Mouse (Mus musculus) central nervous system, embryonic 11.5 days (tissue): ENCODE results near the gene Hist1h4d. TPM values are rescaled to one million over a fixed set of nuclear protein-coding genes. Genes with fewer than 3 reads are reported as not detected.

ENCODE experiments used
- polyA plus RNA-seq: library from polyadenylated mRNA; depleted of rRNA; stranded (reverse); fragments of >200 nt; gene quantifications from 2 replicates; pipeline ENCODE4 v1.2.3, GENCODE M21; 2012; rRNA removed

The Hist1h4d gene
- polyA plus RNA-seq: 10.3 and 11.7 TPM in 2 replicates

DNA sequence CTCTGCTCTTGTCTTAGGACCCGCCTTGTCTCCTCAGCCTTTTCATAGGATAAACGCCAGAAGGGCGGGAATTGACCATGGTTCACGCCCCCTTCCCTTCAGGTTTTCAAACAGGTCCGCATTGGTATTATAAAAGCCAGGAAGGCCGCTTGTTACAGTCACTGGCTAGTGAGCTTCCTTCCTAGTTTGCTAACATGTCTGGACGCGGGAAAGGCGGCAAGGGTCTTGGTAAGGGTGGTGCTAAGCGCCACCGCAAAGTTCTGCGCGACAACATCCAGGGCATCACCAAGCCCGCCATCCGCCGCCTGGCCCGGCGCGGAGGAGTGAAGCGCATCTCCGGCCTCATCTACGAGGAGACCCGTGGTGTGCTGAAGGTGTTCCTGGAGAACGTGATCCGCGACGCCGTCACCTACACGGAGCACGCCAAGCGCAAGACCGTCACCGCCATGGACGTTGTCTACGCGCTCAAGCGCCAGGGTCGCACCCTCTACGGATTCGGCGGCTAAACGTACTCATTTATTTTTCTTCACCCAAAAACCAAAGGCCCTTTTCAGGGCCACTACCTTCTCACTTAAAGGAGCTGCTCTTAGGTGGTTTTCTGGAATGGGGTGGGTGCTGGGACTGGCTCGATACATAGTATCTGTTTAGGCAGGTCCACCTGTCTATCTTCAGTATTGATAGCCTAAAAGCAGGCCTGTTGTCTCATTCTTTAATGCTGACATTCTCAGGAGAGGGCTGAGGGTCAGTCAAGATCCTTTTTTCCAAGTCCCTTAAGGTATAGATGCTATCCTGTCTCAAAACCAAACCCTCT is at the start of gene Hist1h4d:
TSS of gene Hist1h4d (plus strand) at position 191 of the 811 bp plus-strand sequence.

DNA sequence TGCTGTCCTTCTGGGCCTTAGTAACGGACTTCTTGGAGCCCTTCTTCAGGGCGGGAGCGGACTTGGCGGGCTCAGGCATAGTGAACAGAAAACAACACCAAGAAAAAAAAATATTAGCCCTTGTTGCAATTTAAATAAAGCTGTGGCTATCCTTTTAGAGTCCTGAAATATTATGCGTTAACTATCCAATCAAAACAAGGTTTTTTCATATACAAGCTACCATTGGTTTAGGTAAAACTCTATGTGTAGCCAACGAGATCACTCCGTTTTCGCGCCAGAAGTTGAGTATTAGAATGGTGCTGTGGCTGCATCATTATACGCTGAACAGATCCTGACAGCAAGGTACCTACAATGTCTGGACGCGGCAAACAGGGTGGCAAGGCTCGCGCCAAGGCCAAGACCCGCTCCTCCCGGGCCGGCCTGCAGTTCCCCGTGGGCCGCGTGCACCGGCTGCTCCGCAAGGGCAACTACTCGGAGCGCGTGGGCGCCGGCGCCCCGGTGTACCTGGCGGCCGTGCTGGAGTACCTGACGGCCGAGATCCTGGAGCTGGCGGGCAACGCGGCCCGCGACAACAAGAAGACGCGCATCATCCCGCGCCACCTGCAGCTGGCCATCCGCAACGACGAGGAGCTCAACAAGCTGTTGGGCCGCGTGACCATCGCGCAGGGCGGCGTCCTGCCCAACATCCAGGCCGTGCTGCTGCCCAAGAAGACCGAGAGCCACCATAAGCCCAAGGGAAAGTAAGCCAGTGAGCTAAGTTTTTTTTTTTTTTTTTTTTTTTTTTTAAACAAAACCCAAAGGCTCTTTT is 47.6 kb upstream of the Hist1h4d start, which contains the start of gene Hist1h2af:
TSS of gene Hist1h2af (plus strand) at position 347 of the 808 bp plus-strand sequence.

DNA sequence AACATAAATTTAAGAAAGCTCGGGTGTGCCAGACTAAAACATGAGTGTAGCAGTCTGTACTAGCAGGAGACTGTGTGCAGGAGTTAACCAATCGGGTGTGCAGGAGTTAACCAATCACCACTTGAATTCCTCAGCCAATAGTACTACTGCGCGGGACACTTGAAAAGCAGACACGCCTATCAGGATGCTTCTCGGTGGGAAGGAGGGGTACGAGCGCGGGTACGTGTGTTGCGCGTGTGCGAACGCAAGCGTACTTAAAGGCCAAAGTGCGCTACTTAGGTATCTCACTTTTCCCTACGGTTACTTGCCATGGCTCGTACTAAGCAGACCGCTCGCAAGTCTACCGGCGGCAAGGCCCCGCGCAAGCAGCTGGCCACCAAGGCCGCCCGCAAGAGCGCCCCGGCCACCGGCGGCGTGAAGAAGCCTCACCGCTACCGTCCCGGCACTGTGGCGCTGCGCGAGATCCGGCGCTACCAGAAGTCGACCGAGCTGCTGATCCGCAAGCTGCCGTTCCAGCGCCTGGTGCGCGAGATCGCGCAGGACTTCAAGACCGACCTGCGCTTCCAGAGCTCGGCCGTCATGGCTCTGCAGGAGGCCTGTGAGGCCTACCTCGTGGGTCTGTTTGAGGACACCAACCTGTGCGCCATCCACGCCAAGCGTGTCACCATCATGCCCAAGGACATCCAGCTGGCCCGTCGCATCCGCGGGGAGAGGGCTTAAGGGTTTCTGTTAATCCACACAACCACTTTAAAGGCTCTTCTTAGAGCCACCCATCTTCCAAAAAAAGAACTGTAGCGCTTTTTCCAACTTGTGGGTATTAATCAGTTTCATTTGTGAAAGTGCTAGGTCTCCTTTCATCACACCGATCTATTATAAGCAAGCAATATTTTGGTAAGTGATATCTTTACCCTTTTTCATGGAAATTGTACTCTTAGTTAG is 46.0 kb upstream of the Hist1h4d start, which contains the start of gene Hist1h3g:
TSS of gene Hist1h3g (plus strand) at position 286 of the 939 bp plus-strand sequence.

DNA sequence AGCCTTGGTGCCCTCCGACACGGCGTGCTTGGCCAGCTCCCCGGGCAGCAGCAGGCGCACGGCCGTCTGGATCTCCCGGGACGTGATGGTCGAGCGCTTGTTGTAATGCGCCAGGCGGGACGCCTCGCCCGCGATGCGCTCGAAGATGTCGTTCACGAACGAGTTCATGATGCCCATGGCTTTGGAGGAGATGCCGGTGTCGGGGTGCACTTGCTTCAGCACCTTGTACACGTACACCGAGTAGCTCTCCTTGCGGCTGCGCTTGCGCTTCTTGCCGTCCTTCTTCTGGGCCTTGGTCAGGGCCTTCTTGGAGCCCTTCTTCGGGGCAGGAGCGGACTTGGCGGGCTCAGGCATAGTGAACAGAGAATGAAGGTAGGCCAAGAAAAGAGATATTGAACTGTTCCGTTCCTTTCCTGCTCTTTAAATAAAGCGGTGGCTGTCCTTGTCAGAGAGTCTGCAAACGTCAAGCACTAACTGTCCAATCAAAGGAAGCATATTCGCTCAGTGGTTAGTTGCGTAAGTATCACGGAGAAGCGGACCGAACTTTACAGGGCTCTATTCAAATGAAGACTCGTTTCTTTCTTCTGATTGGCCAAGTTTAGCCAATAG is 38.3 kb upstream of the Hist1h4d start, which contains the start of gene Hist1h2bh:
TSS of gene Hist1h2bh (minus strand) at position 394 of the 609 bp plus-strand sequence.

DNA sequence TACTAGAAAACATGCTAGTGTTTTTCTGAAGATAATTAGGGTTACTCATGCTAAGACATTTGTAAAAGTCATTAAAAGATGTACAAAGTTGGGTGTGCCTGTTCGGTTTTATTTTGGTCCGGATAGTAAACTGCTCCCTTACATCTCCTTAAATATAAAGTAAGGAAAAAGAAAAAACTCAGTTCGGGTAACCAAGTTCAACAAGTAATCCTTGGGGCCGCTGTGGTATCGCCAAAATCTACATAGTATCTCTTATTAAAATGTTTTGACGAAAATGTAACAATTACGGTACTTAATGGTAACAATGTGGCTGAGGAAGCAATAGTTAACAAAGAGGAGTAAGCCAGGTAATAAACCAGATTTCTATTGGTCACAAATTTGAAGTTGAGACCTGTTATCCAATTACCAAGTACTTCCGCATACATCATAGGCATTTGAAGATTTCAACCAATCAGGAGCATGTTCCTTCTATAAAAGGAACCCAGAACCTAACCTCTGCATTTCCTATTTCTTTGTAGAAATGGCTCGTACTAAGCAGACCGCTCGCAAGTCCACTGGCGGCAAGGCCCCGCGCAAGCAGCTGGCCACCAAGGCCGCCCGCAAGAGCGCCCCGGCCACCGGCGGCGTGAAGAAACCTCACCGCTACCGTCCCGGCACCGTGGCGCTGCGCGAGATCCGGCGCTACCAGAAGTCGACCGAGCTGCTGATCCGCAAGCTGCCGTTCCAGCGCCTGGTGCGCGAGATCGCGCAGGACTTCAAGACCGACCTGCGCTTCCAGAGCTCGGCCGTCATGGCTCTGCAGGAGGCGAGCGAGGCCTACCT is 37.2 kb upstream of the Hist1h4d start, which contains the start of gene Hist1h3f:
TSS of gene Hist1h3f (plus strand) at position 88 of the 822 bp plus-strand sequence.

DNA sequence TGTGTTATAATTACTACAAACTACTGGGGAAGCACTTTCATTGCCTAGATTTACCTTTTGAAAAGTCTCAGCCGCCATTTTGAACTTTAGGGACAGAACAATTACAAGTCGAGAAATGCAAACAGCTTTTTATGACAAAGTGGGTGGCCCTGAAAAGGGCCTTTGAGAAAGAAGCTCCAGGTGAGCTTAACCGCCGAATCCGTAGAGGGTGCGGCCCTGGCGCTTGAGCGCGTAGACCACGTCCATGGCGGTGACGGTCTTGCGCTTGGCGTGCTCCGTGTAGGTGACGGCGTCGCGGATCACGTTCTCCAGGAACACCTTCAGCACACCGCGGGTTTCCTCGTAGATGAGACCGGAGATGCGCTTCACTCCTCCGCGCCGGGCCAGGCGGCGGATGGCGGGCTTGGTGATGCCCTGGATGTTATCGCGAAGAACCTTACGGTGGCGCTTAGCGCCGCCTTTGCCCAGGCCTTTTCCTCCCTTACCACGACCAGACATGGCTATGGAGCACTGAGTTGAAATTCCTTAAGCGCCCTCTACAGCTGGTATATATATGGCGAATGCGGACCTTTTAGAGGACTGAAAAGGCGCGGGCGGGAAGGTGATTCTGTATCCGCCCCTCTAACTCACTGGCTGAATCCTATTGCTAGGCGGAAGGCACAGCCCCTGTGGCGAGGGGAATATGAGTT is 30.1 kb upstream of the Hist1h4d start, which contains the start of gene Hist1h4f:
TSS of gene Hist1h4f (minus strand) at position 503 of the 689 bp plus-strand sequence.

DNA sequence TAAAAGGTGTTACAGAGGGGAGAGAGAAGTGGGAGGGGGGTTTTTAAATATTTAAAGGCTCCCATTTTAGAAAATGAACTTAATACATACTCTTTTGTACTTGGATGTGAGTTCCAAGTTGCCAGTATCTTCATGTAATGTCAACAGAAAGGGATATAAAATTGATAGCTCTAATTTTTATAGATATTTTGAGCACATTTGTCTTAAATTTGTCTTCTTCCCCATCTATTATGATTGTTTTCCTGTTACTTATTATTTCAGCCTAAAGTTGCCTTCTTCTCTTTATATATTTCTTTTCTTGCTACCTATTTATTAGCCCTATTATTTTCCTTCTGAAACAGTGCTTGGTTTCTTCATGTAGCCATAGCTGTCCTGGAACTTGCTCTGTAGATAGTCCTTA is 28.4 kb upstream of the Hist1h4d start, which contains the start of gene Hist1h1d:
TSS of gene Hist1h1d (plus strand) at position 301 of the 400 bp plus-strand sequence.

DNA sequence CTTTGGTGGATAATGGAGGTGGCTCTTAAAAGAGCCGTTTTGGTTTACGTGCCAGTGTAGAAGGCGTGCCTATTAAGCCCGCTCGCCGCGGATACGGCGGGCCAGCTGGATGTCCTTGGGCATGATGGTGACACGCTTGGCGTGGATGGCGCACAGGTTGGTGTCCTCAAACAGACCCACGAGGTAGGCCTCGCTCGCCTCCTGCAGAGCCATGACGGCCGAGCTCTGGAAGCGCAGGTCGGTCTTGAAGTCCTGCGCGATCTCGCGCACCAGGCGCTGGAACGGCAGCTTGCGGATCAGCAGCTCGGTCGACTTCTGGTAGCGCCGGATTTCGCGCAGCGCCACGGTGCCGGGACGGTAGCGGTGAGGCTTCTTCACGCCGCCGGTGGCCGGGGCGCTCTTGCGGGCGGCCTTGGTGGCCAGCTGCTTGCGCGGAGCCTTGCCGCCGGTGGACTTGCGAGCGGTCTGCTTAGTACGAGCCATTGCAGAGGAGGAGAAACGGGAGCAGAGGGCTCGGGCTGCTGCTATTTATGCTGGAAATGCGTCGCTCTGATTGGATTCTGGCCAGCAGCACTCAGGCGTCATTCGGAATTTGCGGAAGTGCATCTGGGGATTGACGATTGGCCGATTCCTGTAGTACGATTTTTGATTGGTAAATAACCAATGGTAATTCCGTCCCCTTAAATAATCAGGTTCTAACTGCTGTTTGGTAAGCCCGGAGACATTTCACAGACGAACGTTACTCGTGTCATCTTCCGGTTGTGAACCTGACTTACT is 19.3 kb upstream of the Hist1h4d start, which contains the start of gene Hist1h3e:
TSS of gene Hist1h3e (minus strand) at position 487 of the 777 bp plus-strand sequence.

DNA sequence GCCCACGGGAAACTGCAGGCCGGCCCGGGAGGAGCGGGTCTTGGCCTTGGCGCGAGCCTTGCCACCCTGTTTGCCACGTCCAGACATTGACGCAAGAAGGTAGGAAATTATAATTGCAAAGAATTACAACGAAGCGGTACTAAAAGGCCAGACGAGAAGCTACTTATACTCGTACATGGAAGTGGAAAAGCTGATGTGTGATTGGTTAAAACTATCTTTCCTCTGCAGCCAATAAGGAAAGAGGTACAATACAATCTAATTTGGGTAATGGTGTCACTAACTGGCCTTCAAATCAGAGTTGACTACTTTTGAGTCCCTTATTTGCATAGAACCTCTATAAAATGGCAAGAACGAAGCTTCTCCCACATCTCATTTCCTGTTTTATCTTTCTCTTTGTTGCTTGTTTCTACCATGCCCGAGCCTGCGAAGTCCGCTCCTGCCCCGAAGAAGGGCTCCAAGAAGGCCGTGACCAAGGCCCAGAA is 10.3 kb upstream of the Hist1h4d start, which contains the start of the genes Hist1h2ae and Hist1h2bg:
TSS of gene Hist1h2ae (minus strand) at position 199 of the 482 bp plus-strand sequence.
TSS of gene Hist1h2bg (plus strand) at position 375 of the 482 bp plus-strand sequence.

DNA sequence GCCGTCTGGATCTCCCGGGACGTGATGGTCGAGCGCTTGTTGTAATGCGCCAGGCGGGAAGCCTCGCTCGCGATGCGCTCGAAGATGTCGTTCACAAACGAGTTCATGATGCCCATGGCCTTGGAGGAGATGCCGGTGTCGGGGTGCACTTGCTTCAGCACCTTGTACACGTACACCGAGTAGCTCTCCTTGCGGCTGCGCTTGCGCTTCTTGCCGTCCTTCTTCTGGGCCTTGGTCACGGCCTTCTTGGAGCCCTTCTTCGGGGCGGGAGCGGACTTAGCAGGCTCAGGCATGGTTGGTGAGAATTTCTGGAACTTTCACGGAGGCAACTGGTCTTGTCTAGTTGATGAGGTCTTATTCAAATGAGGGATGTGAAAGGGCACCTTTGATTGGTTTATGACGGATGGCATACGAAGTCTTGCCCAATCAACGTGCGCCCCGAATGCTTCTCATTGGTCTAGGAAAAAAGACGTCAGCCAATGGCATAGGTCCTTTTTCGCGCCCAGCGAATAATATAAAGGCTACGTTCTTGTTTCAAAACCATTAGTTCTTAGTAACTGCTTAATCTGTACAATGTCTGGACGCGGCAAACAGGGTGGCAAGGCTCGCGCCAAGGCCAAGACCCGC is 7.4 kb upstream of the Hist1h4d start, which contains the start of the genes Hist1h2bf and Hist1h2ad:
TSS of gene Hist1h2bf (minus strand) at position 299 of the 627 bp plus-strand sequence.
TSS of gene Hist1h2ad (plus strand) at position 484 of the 627 bp plus-strand sequence.

DNA sequence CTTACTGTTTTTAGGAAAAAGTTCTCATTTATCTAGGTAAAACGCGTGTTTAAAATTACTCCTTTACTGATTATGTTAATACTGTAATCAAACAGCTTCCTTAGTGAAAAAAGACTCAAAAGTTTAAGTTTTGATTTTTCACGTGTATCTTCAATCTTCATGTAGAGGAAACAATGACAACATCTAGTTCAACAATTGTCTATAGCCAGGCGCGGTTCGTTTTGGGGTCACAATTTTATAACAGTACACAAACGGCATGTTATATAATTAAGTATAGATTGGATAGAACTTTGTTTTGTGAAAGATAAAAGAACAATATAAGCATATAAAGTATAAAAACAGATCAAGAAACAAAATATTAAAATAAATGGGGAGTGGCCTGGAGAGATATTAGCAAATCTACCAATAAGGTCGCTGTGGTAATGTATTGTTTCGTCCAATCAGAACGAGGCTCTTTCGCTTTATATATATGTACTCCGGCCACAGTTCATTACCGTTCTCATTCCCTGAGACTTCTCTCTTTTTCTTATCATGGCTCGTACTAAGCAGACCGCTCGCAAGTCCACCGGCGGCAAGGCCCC is 6.0 kb upstream of the Hist1h4d start, which contains the start of gene Hist1h3d:
TSS of gene Hist1h3d (plus strand) at position 493 of the 581 bp plus-strand sequence.

DNA sequence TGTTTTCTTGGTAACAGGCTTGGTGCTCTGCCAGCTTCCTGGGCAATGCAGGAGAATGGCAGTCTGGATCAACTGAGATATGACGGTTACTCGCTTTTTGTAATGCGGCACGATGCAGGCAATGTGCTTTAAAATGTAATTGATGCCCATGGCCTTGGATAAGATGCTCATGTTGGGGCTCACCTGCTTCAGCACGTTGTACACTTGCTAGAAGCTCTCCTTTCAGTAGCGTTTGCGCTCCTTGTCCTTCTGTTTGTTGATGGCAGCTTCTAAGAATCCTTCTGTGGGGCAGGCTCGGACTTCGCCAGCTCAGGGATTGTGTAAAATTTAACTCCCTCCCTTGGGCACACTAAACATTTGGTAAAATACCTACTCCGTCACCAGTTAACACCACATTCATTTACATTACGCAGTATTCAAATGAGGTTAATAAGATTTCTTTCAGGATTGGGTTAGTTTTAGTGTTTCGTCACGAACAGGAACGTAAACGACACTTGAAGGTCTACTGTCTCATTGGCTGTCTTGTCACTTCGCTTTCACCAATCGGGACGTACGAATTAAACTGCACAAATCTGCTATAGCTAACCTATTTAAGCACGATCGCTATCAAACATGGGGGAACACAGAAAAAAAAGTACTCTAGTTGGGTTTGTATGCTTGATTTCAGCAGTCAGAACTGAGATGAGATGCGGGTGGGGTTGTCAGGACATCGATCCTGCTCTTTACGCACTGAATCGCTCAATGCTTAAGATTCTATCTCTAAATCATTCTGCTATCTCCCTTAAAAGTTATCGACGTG is 39.5 kb downstream of the Hist1h4d start, which contains the start of gene Hist1h2be:
TSS of gene Hist1h2be (minus strand) at position 392 of the 799 bp plus-strand sequence.

DNA sequence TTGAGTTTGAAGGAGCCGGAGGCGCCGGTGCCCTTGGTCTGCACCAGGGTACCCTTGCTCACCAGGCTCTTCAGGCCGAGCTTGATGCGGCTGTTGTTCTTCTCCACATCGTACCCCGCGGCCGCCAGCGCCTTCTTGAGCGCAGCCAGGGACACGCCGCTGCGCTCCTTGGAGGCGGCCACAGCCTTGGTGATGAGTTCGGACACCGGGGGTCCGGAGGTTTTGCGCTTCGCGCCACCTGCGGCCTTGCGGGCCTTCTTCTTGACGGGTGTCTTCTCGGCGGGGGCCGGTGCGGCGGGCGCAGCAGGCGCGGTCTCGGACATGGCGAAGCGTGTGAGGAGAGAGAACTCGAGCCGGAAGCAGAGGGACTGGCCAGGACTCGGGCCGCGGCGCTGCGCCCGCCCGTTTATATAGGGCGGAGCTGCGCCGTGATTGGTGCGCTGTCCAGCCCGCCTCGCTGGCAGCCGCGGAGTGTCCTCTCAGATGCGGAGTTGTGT is 40.8 kb downstream of the Hist1h4d start, which contains the start of gene Hist1h1e:
TSS of gene Hist1h1e (minus strand) at position 384 of the 497 bp plus-strand sequence.

